Mouse (Mus musculus) megakaryocyte, adult 5-6 weeks (primary cell): ENCODE results near the gene Pxn. TPM values are rescaled to one million over a fixed set of nuclear protein-coding genes. Genes with fewer than 3 reads are reported as not detected.
"Not testable (repeated sequence)": the region's sequence is repeated elsewhere in the genome, so short reads cannot be mapped to it uniquely, and the experiment has no call there.

ENCODE experiments used
- ATAC-seq: 2 replicates; pipeline ENCODE4 v1.8.0; 2016; ENCODE audit warnings: mild to moderate bottlenecking, inconsistent platforms; ENCODE audit not compliant: poor library complexity, severe bottlenecking
- total RNA-seq, 2 experiments: library from RNA; stranded (forward) in 1 of 2; stranded (reverse) in 1 of 2; fragments of 153-499, 151-499 nt in 1 of 2; fragments of 221-1000, 200-1000 nt in 1 of 2; gene quantifications; 2 replicates each; pipeline versions ENCODE4 v1.2.3 to v1.2.4; 2015 to 2017

Gene Pxn
- total RNA-seq, 2 experiments from 2014 or later, result 93.8 to 199 TPM

DNA sequence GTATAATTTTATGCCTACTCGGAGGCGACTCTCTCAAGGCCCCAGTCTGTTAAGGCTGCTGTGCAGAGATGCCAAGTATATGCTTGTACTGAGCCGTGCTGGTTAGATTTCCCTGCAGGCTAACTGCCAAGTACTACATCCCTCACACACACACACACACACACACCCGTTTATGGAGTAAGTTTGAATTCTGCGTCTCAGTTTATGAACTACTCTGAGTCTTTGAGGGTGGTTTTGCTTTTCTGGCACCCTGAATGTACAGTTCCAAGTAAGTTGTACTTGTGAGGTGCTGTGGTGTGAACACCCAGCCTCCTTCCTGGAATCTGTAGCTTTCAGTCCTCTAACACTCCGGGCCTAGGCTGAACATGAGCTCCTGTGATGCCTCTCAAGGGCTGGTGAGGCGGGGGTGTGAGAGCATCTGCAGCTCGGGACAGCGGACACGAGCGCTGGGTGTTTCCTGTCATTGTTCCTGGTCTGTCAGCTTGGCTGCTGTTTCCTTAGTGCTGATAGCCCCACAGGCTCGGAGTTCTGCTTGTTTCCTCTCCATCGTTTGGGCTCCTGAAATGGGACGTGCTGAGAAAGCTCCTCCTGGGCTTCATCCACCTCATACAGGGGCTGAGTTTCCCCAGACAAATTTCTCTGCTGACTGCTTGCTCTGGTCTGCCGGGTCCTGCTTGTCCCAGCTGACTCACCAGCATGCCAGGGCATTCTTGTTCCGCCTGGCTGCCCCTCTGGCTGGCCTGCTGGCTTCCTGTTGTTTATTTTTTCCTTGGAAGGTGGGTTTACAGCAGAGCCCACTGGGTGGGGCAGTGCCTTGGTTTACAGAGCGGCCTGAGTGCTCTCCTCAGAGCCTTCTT is 66.4 kb downstream of the Pxn start:
- ATAC-seq, result no peak

DNA sequence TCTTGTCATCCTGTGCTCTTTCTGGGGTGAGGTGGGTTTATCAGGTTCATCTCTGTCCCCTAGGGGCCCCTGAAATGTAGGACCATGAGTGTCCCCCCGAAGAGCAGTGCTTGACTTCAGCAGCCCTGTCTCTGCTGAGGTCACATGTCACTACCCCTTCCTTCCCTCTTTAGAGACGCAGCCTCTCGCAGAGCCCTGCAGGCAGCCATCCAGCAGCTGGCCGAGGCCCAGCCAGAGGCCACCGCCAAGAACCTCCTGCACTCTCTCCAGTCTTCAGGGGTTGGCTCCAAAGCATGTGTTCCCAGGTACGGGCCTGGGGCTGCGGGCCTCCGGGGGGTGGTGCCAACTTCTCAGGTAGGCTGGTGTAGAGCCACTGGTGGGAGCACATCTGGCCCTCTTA is 68.5 kb downstream of the Pxn start:
- no peak for ATAC-seq

DNA sequence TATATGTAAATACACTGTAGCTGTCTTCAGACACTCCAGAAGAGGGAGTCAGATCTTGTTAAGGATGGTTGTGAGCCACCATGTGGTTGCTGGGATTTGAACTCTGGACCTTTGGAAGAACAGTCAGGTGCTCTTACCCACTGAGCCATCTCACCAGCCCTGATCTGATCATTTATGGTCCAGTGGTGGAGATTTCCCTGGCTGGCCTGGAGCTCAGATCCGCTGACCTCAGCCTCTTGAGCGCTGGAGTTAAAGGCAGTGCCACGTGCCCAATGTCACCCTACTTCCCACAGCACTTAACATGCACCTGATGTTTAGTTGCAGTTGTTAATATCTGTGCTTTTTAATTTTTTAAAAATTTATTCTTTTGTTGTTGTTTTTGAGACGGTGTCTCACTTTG is 71.2 kb downstream of the Pxn start:
- not testable (repeated sequence) for ATAC-seq

DNA sequence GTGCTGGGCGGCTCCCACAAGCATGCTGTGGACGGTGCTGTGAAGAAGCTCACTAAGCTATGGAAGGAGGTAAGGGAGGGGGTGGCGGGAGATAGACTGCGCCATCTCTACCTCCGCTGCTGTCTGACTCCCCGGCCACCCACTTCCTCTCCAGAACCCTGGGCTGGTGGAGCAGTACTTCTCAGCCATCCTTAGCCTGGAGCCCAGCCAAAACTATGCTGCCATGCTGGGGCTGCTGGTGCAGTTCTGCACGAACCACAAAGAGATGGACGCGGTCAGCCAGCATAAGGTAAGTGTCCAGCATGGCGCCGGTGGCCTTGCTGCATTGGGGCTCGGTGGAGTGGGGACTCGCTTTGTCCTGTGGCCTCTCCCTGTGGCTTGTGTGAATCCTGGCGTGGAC is 72.4 kb downstream of the Pxn start:
- no peak for ATAC-seq

DNA sequence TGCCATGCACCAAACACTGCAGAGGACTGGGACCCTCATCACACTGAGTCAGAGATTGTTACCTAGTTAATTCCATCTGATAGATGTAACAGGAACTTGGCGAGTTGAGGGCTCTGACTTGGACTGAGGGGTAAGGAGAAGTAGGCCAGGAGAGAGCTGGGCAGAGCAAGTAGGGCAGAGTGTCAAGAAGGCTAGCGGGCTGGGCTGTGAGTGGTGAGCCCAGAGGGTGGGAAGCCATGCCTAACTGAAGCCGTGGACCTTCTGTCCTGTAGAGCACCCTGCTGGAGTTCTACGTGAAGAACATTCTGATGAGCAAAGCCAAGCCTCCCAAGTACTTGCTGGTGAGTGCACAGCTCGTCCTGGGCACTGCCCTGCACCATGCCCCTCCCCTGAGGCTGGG is 72.9 kb downstream of the Pxn start:
- ATAC-seq, result no peak

DNA sequence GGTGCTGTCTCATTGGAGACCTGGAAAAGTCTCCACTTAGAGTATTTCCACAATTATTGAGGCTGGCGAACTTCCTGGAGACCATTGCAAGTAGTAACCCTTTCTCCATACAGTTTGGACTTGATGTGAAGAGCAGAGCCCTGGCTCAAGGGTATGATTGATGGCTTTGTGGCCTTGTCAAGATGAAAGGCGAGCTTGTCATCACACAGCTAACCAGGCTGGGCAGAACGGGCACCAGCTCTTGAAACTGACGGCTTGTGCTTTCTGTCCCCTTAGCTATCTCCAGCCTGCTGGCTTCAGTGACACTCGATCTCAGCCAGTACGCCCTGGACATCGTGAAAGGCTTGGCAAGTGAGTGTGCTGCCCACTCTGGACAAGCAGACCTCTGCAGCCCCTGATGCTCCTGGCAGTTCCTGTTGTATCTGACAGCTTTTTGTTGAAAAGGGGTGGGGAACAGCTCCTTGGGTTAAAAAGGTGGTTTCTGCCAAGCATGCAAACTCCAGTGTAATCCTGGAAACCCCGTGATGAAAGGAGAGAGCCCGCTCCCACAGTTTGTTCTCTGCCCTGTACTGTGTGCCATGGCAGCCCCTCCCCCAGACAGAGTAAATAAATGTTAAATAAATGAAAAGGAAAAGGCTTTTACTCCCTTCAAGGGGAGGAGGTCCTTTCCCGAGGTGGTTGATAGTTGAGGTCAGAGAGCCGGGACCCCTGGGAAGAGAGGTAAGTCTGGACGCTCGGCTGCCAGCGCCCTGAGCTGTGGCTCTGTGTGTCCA is 73.9 kb downstream of the Pxn start:
- ATAC-seq, result no peak

DNA sequence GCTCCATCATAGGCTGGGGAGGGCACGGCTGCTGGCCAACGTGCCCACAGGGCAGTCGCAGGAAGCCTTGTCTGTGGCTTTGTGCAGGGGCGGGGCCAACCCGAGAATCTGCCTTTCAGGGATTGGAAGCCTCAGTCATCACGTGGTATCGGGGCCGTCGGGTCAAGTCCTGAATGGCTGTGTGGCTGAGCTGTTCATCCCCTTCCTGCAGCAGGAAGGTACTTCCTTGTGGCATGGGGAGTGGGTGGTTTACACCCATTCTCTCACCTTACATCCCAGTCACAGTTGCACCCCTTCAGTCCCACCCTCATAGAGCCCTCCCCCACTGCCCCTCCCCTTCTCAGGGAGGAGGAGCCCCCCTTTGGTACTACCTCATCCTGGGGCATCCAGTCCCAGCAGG is 75.2 kb downstream of the Pxn start:
- no peak for ATAC-seq

DNA sequence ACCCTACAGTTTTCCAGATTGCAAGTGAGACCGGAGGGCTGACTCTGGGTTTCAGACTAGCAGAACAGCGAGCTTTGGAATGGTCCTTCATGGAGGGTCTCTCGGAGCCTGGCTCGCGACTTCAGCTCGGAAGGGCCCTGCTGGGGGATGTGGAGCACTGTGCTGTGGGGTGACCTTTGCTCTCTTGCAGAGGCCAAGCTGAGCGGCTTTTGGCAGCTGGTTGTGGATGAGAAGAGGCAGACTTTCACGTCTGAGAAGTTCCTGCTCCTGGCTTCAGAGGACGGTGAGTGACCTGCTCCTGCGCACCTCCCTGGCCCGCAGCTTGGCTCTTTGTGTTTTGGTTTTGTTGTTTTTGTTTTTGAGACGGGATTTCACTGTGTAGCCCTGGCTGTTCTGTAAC is 79.1 kb downstream of the Pxn start:
- ATAC-seq, result no peak

DNA sequence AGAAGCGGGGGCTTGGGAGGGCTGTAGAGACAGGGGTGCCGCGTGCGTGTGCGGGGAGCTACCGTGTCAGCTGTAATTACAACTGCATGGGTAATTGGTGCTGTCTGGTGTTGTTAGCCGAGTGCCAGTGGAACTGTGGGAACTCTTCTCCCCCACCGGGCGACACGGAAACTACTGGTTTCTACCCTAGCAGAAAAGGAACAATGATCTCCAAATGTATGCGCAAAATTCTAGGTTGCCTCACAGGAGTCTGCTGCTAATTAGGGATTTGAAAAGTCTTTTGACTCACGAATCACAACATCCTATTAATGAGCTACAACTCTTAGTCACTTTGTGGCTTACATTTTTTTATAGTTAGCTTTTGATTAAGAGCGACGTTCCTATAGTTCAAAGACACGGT is 79.7 kb downstream of the Pxn start:
- ATAC-seq, result no peak

DNA sequence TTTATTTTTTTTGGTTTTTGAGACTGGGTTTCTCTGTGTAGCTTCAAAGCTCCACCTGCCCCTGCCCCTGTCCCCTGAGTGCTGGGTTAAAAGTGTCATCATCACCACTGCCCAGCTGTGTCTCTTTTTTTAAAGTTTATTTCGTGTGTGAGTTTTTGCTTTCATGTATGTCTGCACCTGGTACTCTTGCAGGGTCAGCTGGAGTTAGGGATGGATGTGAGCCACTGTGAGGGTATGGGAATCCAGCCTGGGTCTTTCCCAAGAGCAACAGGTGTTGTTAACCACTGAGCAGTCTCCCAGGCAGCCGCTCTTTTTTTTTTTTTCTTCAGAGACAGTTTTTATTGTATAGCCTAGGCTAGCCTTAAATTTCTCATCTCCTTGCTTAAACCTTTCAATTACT is 80.3 kb downstream of the Pxn start:
- no peak for ATAC-seq

DNA sequence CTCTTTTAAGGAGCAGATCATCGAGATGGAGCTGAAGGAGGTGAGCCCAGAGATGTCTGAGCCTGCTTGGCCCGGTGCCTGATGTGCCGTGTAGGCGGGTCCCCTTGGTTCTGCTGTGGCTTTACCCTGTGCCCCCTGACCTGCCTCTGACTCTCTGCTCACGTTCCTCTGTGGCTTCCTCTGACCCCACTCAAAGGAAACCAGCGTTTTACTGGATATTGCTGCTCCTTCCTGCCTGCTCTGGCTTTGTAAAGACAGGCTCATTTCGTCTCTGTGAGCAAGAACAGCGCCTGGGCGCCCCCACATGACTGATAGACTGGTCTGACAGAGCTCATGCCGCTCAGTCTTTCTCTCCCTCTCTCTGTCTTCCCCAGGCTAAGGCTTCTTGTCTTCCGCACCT is 84.6 kb downstream of the Pxn start:
- no peak for ATAC-seq

DNA sequence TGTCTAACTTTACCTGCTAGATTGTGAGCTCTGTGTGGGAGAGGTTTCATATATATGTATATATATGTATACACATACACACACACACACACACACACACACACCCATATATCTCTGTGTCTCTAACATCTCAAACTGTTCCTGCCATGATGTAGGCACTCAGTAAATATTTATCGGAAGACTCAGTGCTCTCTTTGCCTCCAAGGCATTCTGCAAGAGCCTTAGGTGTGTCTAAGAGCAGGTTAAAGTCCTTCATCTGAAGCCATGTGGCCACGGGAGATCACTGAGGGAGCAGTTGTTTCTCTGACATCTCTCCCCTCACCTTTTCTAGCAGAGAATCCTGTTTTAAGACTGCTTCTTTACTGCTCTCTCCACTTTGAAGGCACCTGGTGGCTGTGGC is 85.0 kb downstream of the Pxn start:
- ATAC-seq, result no peak

DNA sequence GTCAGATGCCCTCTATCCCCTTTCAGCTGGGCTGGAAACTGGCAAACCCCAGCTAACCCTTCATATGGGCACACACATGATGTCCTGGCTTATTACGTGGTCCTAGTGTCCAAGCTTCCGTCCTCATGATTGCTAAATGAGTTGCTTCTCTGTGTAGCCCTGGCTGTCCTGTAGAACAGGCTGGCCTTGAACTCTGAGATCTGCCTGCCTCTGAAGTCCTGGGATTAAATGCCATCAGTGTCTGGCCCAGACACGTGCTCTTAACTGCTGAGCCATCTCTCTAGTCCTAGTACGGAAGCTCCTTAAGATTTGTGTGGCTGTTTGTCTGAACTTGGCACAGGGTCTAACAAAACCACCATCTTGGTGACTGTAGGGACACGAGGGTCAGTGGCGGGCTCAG is 97.1 kb downstream of the Pxn start:
- no peak for ATAC-seq

Other genes with a start within 250 kb of the Pxn start
- 50.9 and 55.4 TPM in 2 replicates for gene Rnf10, start 233.8 kb upstream of the Pxn start, total RNA-seq (2015)
- 55.9 and 78.3 TPM in 2 replicates for gene Rnf10, start 233.8 kb upstream of the Pxn start, total RNA-seq (2017)
- gene Coq5, start 227.0 kb upstream of the Pxn start, total RNA-seq (2015), result 8.7 and 10.9 TPM in 2 replicates
- gene Coq5, start 227.0 kb upstream of the Pxn start, total RNA-seq (2017), result 27.3 and 27.8 TPM in 2 replicates
- gene Dynll1, start 205.7 kb upstream of the Pxn start, total RNA-seq (2015), result 646 and 659 TPM in 2 replicates
- 318 and 344 TPM in 2 replicates for gene Dynll1, start 205.7 kb upstream of the Pxn start, total RNA-seq (2017)
- 79.1 and 98.4 TPM in 2 replicates for gene Srsf9, start 179.5 kb upstream of the Pxn start, total RNA-seq (2015)
- gene Srsf9, start 179.5 kb upstream of the Pxn start, total RNA-seq (2017), result 126 and 130 TPM in 2 replicates
- gene Gatc, start 165.5 kb upstream of the Pxn start, total RNA-seq (2015), result 66.3 and 69.0 TPM in 2 replicates
- gene Gatc, start 165.5 kb upstream of the Pxn start, total RNA-seq (2017), result 15.1 and 16.8 TPM in 2 replicates
- gene Triap1, start 165.5 kb upstream of the Pxn start, total RNA-seq (2015), result 41.0 and 52.0 TPM in 2 replicates
- gene Triap1, start 165.5 kb upstream of the Pxn start, total RNA-seq (2017), result 15.9 and 18.8 TPM in 2 replicates
- 321 and 340 TPM in 2 replicates for gene Cox6a1, start 157.7 kb upstream of the Pxn start, total RNA-seq (2015)
- gene Cox6a1, start 157.7 kb upstream of the Pxn start, total RNA-seq (2017), result 78.5 and 107 TPM in 2 replicates
- not detected in 2 replicates for gene Msi1, start 77.1 kb upstream of the Pxn start, total RNA-seq (2015)
- gene Msi1, start 77.1 kb upstream of the Pxn start, total RNA-seq (2017), result not detected in 2 replicates
- gene Pla2g1b, start 40.4 kb upstream of the Pxn start, total RNA-seq (2015), result not detected in 2 replicates
- gene Pla2g1b, start 40.4 kb upstream of the Pxn start, total RNA-seq (2017), result not detected in 2 replicates
- 3.6 and 5.4 TPM in 2 replicates for gene Sirt4, start 22.0 kb upstream of the Pxn start, total RNA-seq (2015)
- 2.0 and 3.3 TPM in 2 replicates for gene Sirt4, start 22.0 kb upstream of the Pxn start, total RNA-seq (2017)
- gene Rplp0, start 52.8 kb downstream of the Pxn start, total RNA-seq (2015), result 1,875 and 2,228 TPM in 2 replicates
- 1,202 and 1,250 TPM in 2 replicates for gene Rplp0, start 52.8 kb downstream of the Pxn start, total RNA-seq (2017)
- gene Gcn1l1, start 58.6 kb downstream of the Pxn start, total RNA-seq (2015), result 9.0 and 9.2 TPM in 2 replicates
- gene Gcn1l1, start 58.6 kb downstream of the Pxn start, total RNA-seq (2017), result 13.2 and 13.4 TPM in 2 replicates
- gene Rab35, start 125.2 kb downstream of the Pxn start, total RNA-seq (2015), result 36.4 and 44.0 TPM in 2 replicates
- 39.9 and 43.8 TPM in 2 replicates for gene Rab35, start 125.2 kb downstream of the Pxn start, total RNA-seq (2017)
- 0.73 and 1.3 TPM in 2 replicates for gene Bicdl1, start 224.9 kb downstream of the Pxn start, total RNA-seq (2015)
- gene Bicdl1, start 224.9 kb downstream of the Pxn start, total RNA-seq (2017), result 1.1 and 3.8 TPM in 2 replicates